In genomic region chr4:88744207-88744606, GRCm38 (mm10) we compare ENCODE assay signal across 23 mouse cellular contexts. TPM values are rescaled to one million over a fixed set of nuclear protein-coding genes. Genes with fewer than 3 reads are reported as not detected.
A peak's percentile ranks its signal among the peaks of the same experiment; 100 is the strongest.
DNase-seq lines count a peak whose midpoint lies in the region; ATAC-seq and TF ChIP-seq lines count a peak whose summit lies in the region.
"Had no signal": no experiment of that assay in that cellular context is flagged by ENCODE, and none has a peak within 500 bp of the region (broad histone marks: within the 10 kb centered on the region; RNA-seq: fewer than 3 reads in every experiment).

No protein-coding gene starts in this region.

- no peak overlapping the region for H3K4me2 ChIP-seq in intestine, postnatal 0 days (replicated peaks; ENCODE audit: low read depth)
- H3K4me2 ChIP-seq in intestine, embryonic 15.5 days (replicated peaks), result no peak overlapping the region
- no peak overlapping the region for H3K4me2 ChIP-seq in CH12.LX (ENCODE audit: insufficient read depth, low read depth, poor library complexity, severe bottlenecking)
- H3K4me2 ChIP-seq in stomach, postnatal 0 days (replicated peaks; ENCODE audit: low read depth), result no peak overlapping the region
- H3K4me2 ChIP-seq: embryonic facial prominence, embryonic 13.5 days; heart, embryonic 12.5 days; liver, embryonic 13.5 days had no signal

- dilution Hi-C loops in CH12.LX (cut with MboI; ENCODE audit: extremely low pct_ligation_motif_present, extremely low pct_unique_long_range_greater_than_20kb, low sequenced_read_pairs), result no loop called here

- no peaks in the 10 kb centered on the region for H3K4me1 ChIP-seq in intestine, postnatal 0 days (replicated peaks; ENCODE audit: control insufficient read depth, insufficient read depth, low read length)
- H3K4me1 ChIP-seq in intestine, embryonic 15.5 days (replicated peaks), result peaks cover 2% of the 10 kb centered on the region; the same call in 1 of the 2 replicates
- no peaks in the 10 kb centered on the region for H3K4me1 ChIP-seq in testis, adult 2 months (ENCODE audit: control insufficient read depth, insufficient read depth, low read length)
- peaks cover 7% of the 10 kb centered on the region in 2 experiments for H3K4me1 ChIP-seq in CH12.LX (ENCODE audit: control insufficient read depth in 1 of 2, insufficient read depth in 2 of 2)
- no peaks in the 10 kb centered on the region for H3K4me1 ChIP-seq in stomach, postnatal 0 days (replicated peaks; ENCODE audit: control insufficient read depth, insufficient read depth)
- H3K4me1 ChIP-seq: embryonic facial prominence, embryonic 13.5 days; heart, embryonic 12.5 days; liver, embryonic 13.5 days had no signal

- in situ Hi-C loops in CH12.LX (cut with MboI; ENCODE audit: low pct_ligation_motif_present, low pct_unique_long_range_greater_than_20kb, low sequenced_read_pairs), result no loop called here

- no peaks in the 10 kb centered on the region for H3K27me3 ChIP-seq in intestine, postnatal 0 days (replicated peaks; ENCODE audit: control insufficient read depth, insufficient read depth, low read length)
- H3K27me3 ChIP-seq in intestine, embryonic 15.5 days (replicated peaks), result no peaks in the 10 kb centered on the region
- no peaks in the 10 kb centered on the region for H3K27me3 ChIP-seq in testis, adult 2 months (ENCODE audit: control insufficient read depth, insufficient read depth, low read length)
- peaks cover 67% of the 10 kb centered on the region for H3K27me3 ChIP-seq in CH12.LX (replicated peaks)
- no peaks in the 10 kb centered on the region for H3K27me3 ChIP-seq in stomach, postnatal 0 days (ENCODE audit: control insufficient read depth, insufficient read depth, low read length)
- H3K27me3 ChIP-seq: embryonic facial prominence, embryonic 13.5 days had no signal

- H3K36me3 ChIP-seq in intestine, postnatal 0 days (ENCODE audit: control insufficient read depth, insufficient read depth), result no peaks in the 10 kb centered on the region
- H3K36me3 ChIP-seq in intestine, embryonic 15.5 days, result no peaks in the 10 kb centered on the region
- no peaks in the 10 kb centered on the region for H3K36me3 ChIP-seq in testis, adult 2 months (ENCODE audit: control insufficient read depth, insufficient read depth, low read length)
- H3K36me3 ChIP-seq in CH12.LX (replicated peaks in 1 of 2; ENCODE audit: control insufficient read depth in 1 of 2, insufficient read depth in 1 of 2, low read length in 1 of 2), result no peaks in the 10 kb centered on the region
- no peaks in the 10 kb centered on the region for H3K36me3 ChIP-seq in stomach, postnatal 0 days (ENCODE audit: control insufficient read depth, insufficient read depth, low read length)
- H3K36me3 ChIP-seq: embryonic facial prominence, embryonic 13.5 days; heart, embryonic 12.5 days; liver, embryonic 13.5 days had no signal

- WGBS in intestine, postnatal 0 days, result 64% methylated on average over 3 of the region's 3 CpGs
- WGBS in intestine, embryonic 15.5 days, result 77% methylated on average over 3 of the region's 3 CpGs
- WGBS in stomach, postnatal 0 days, result 59% methylated on average over 3 of the region's 3 CpGs

- ATAC-seq in intestine, postnatal 0 days, result no peak
- ATAC-seq in intestine, embryonic 15.5 days, result no peak
- no peak for ATAC-seq in stomach, postnatal 0 days (ENCODE audit: low FRiP score, low TSS enrichment)
- ATAC-seq: hindbrain, postnatal 0 days had no signal

- no peak for TF ChIP-seq POLR2A in testis, adult 2 months (IDR thresholded peaks at IDR 0.05; ENCODE audit: control insufficient read depth, low read depth, low read length)
- TF ChIP-seq POLR2A in CH12.LX (IDR thresholded peaks at IDR 0.05; ENCODE audit: low read depth, low read length), result no peak

- peak; percentile 72 for TF ChIP-seq RAD21 in CH12.LX (IDR thresholded peaks at IDR 0.05; ENCODE audit: low read depth, low read length)

- H3K4me3 ChIP-seq in intestine, postnatal 0 days (ENCODE audit: low read depth, low read length), result no peak overlapping the region
- H3K4me3 ChIP-seq in intestine, embryonic 15.5 days (replicated peaks), result no peak overlapping the region
- peak overlapping the region; percentile 68 for H3K4me3 ChIP-seq in testis, adult 2 months (ENCODE audit: control insufficient read depth, low read depth, low read length)
- no peak overlapping the region for H3K4me3 ChIP-seq in CH12.LX (replicated peaks in 1 of 3; ENCODE audit: low read depth in 2 of 3, low read length in 2 of 3, poor library complexity in 1 of 3)
- no peak overlapping the region for H3K4me3 ChIP-seq in stomach, postnatal 0 days (ENCODE audit: low read depth, low read length)
- H3K4me3 ChIP-seq: embryonic facial prominence, embryonic 13.5 days; heart, embryonic 12.5 days; liver, embryonic 13.5 days had no signal

- no peaks in the 10 kb centered on the region for H3K9me3 ChIP-seq in intestine, postnatal 0 days (ENCODE audit: control insufficient read depth)
- H3K9me3 ChIP-seq in intestine, embryonic 15.5 days, result no peaks in the 10 kb centered on the region
- H3K9me3 ChIP-seq in CH12.LX (replicated peaks; ENCODE audit: low read length), result no peaks in the 10 kb centered on the region
- H3K9me3 ChIP-seq in stomach, postnatal 0 days (ENCODE audit: control insufficient read depth, low read length), result no peaks in the 10 kb centered on the region
- H3K9me3 ChIP-seq: embryonic facial prominence, embryonic 13.5 days; heart, embryonic 12.5 days; liver, embryonic 13.5 days had no signal

- TF ChIP-seq CTCF in intestine, postnatal 0 days (IDR thresholded peaks at IDR 0.05; ENCODE audit: low read depth), result peak; percentile 33; the same call in 1 of the 2 replicates
- TF ChIP-seq CTCF in testis, adult 2 months (IDR thresholded peaks at IDR 0.05; ENCODE audit: control insufficient read depth, insufficient read depth, insufficient replicate concordance, low read depth, low read length), result no peak
- TF ChIP-seq CTCF in CH12.LX (conservative IDR thresholded peaks at IDR 0.05 in 1 of 2, IDR thresholded peaks at IDR 0.05 in 1 of 2; ENCODE audit: low read depth in 2 of 2, low read length in 2 of 2), result peak in 1 of 2 experiments; percentile 74; a peak in 2 of 4 replicates
- peak; percentile 38; the same call in 1 of the 2 replicates for TF ChIP-seq CTCF in stomach, postnatal 0 days (IDR thresholded peaks at IDR 0.05; ENCODE audit: low read depth)

- no peak for TF ChIP-seq EP300 in CH12.LX (IDR thresholded peaks at IDR 0.05; ENCODE audit: low read length)
- TF ChIP-seq EP300 in stomach, postnatal 0 days (optimal IDR thresholded peaks at IDR 0.05), result no peak

- no peak for DNase-seq in testis, postnatal 14 days (ENCODE audit: low spot score)
- no peak for DNase-seq in CH12.LX (ENCODE audit: extremely low read depth)
- DNase-seq in stomach, postnatal 0 days (ENCODE audit: low spot score), result no peak
- no peak for DNase-seq in spleen, adult 12 weeks (ENCODE audit: low spot score)
- DNase-seq: adrenal gland, postnatal 14 days; cerebellum, adult 9-10 months; gastrocnemius, postnatal 36 days; layer of hippocampus, postnatal 36 days; left cerebral cortex, postnatal 4 days; liver, embryonic 13.5 days; lung, postnatal 10 days had no signal

- H3K27ac ChIP-seq in intestine, postnatal 0 days (ENCODE audit: low read depth, low read length), result no peak overlapping the region
- no peak overlapping the region for H3K27ac ChIP-seq in intestine, embryonic 15.5 days
- no peak overlapping the region for H3K27ac ChIP-seq in testis, adult 2 months (ENCODE audit: control insufficient read depth, insufficient read depth, low read depth, low read length)
- H3K27ac ChIP-seq in CH12.LX (ENCODE audit: insufficient read depth, low read depth), result no peak overlapping the region
- H3K27ac ChIP-seq in stomach, postnatal 0 days (replicated peaks), result no peak overlapping the region
- H3K27ac ChIP-seq: embryonic facial prominence, embryonic 13.5 days; hindbrain, postnatal 0 days; liver, embryonic 13.5 days had no signal

- no peaks in the 10 kb centered on the region for H3K79me2 ChIP-seq in CH12.LX (replicated peaks; ENCODE audit: control insufficient read depth, extremely low read depth, insufficient read depth, poor library complexity, severe bottlenecking)

- no peak overlapping the region for H3K9ac ChIP-seq in intestine, postnatal 0 days (ENCODE audit: low read depth, low read length)
- H3K9ac ChIP-seq in intestine, embryonic 15.5 days, result no peak overlapping the region
- no peak overlapping the region for H3K9ac ChIP-seq in CH12.LX (ENCODE audit: insufficient read depth, low read depth)
- H3K9ac ChIP-seq in stomach, postnatal 0 days (ENCODE audit: low read length), result no peak overlapping the region
- H3K9ac ChIP-seq: embryonic facial prominence, embryonic 13.5 days; heart, embryonic 12.5 days; liver, embryonic 13.5 days had no signal

RNA-seq across cellular contexts. Expression of gene Gm13271, which starts 10.5 kb away (rescaled TPM):
- not detected in 2 replicates for polyA plus RNA-seq in intestine, postnatal 0 days (2015; fragmentation: Nextera tagmentation; extraction: Ambion mirVana)
- polyA plus RNA-seq in intestine, embryonic 15.5 days (2015; fragmentation: Nextera tagmentation; extraction: Ambion mirVana), result not detected in 2 replicates
- not detected in 2 replicates for polyA plus RNA-seq in testis, adult 2 months (2012; rRNA removed)
- not detected in 2 replicates for total RNA-seq in CH12.LX (2012; rRNA removed)
- not detected in 2 replicates for total RNA-seq in CH12.LX (2014; rRNA removed)
- polyA plus RNA-seq in CH12.LX (2012; ENCODE audit: insufficient read length, low read depth), result not detected in 2 replicates
- polyA plus RNA-seq in stomach, postnatal 0 days (2015; fragmentation: Nextera tagmentation; extraction: Ambion mirVana), result not detected in 2 replicates
- total RNA-seq: adrenal gland, postnatal 14 days; gastrocnemius, postnatal 36 days; hematopoietic stem cell, adult 5-6 weeks; hindbrain, postnatal 0 days; layer of hippocampus, postnatal 36 days; left cerebral cortex, postnatal 4 days; monocyte, adult 5-6 weeks had no signal
- polyA plus RNA-seq: embryonic facial prominence, embryonic 13.5 days; frontal cortex, adult 2 months; heart, embryonic 12.5 days; hindbrain, postnatal 0 days; kidney, embryonic 14.5 days; large intestine, adult 2 months; liver, embryonic 13.5 days; neural tube, embryonic 14.5 days had no signal

RNA-seq across cellular contexts. Expression of gene Gm13283, which starts 15.7 kb away (rescaled TPM):
- 0.20 TPM in 1 of 2 replicates, not detected in the other for polyA plus RNA-seq in intestine, postnatal 0 days (2015; fragmentation: Nextera tagmentation; extraction: Ambion mirVana)
- 0.39 and 0.80 TPM in 2 replicates for polyA plus RNA-seq in intestine, embryonic 15.5 days (2015; fragmentation: Nextera tagmentation; extraction: Ambion mirVana)
- not detected in 2 replicates for polyA plus RNA-seq in testis, adult 2 months (2012; rRNA removed)
- total RNA-seq in CH12.LX (2012; rRNA removed), result not detected in 2 replicates
- not detected in 2 replicates for total RNA-seq in CH12.LX (2014; rRNA removed)
- not detected in 2 replicates for polyA plus RNA-seq in CH12.LX (2012; ENCODE audit: insufficient read length, low read depth)
- 0.21 and 0.24 TPM in 2 replicates for polyA plus RNA-seq in stomach, postnatal 0 days (2015; fragmentation: Nextera tagmentation; extraction: Ambion mirVana)
- total RNA-seq: adrenal gland, postnatal 14 days; gastrocnemius, postnatal 36 days; hematopoietic stem cell, adult 5-6 weeks; hindbrain, postnatal 0 days; layer of hippocampus, postnatal 36 days; left cerebral cortex, postnatal 4 days; monocyte, adult 5-6 weeks had no signal
- polyA plus RNA-seq: frontal cortex, adult 2 months; hindbrain, postnatal 0 days; large intestine, adult 2 months; liver, embryonic 13.5 days; neural tube, embryonic 14.5 days had no signal

RNA-seq across cellular contexts. Expression of gene Klhl9, which starts 21.9 kb away (rescaled TPM):
- polyA plus RNA-seq in intestine, postnatal 0 days (2015; fragmentation: Nextera tagmentation; extraction: Ambion mirVana), result 40.5 and 42.5 TPM in 2 replicates
- 75.3 and 89.4 TPM in 2 replicates for polyA plus RNA-seq in intestine, embryonic 15.5 days (2015; fragmentation: Nextera tagmentation; extraction: Ambion mirVana)
- 5.4 TPM in 2 replicates for polyA plus RNA-seq in testis, adult 2 months (2012; rRNA removed)
- total RNA-seq in CH12.LX (2012; rRNA removed) (40.0 and 42.2 TPM in 2 replicates), CH12.LX (2014; rRNA removed) (51.6 and 55.2 TPM in 2 replicates)
- polyA plus RNA-seq in CH12.LX (2012; ENCODE audit: insufficient read length, low read depth), result 16.1 and 19.1 TPM in 2 replicates
- 39.8 and 40.6 TPM in 2 replicates for polyA plus RNA-seq in stomach, postnatal 0 days (2015; fragmentation: Nextera tagmentation; extraction: Ambion mirVana)

RNA-seq across cellular contexts. Expression of gene Gm26566, which starts 22.6 kb away (rescaled TPM):
- polyA plus RNA-seq in intestine, postnatal 0 days (2015; fragmentation: Nextera tagmentation; extraction: Ambion mirVana), result 0.16 and 0.43 TPM in 2 replicates
- polyA plus RNA-seq in intestine, embryonic 15.5 days (2015; fragmentation: Nextera tagmentation; extraction: Ambion mirVana), result 0.80 and 0.97 TPM in 2 replicates
- polyA plus RNA-seq in testis, adult 2 months (2012; rRNA removed), result 1.1 and 1.7 TPM in 2 replicates
- 10.2 and 11.9 TPM in 2 replicates for total RNA-seq in CH12.LX (2012; rRNA removed)
- not detected in 2 replicates for total RNA-seq in CH12.LX (2014; rRNA removed)
- 0.49 TPM in 1 of 2 replicates, not detected in the other for polyA plus RNA-seq in CH12.LX (2012; ENCODE audit: insufficient read length, low read depth)
- 0.19 and 0.51 TPM in 2 replicates for polyA plus RNA-seq in stomach, postnatal 0 days (2015; fragmentation: Nextera tagmentation; extraction: Ambion mirVana)
- total RNA-seq: hematopoietic stem cell, adult 5-6 weeks; monocyte, adult 5-6 weeks had no signal

RNA-seq across cellular contexts. Expression of gene Gm13290, which starts 29.4 kb away (rescaled TPM):
- 0.13 TPM in 1 of 2 replicates, not detected in the other for polyA plus RNA-seq in intestine, postnatal 0 days (2015; fragmentation: Nextera tagmentation; extraction: Ambion mirVana)
- polyA plus RNA-seq in intestine, embryonic 15.5 days (2015; fragmentation: Nextera tagmentation; extraction: Ambion mirVana), result 0.63 TPM in 1 of 2 replicates, not detected in the other
- not detected in 2 replicates for polyA plus RNA-seq in testis, adult 2 months (2012; rRNA removed)
- total RNA-seq in CH12.LX (2012; rRNA removed), result not detected in 2 replicates
- total RNA-seq in CH12.LX (2014; rRNA removed), result not detected in 2 replicates
- polyA plus RNA-seq in CH12.LX (2012; ENCODE audit: insufficient read length, low read depth), result not detected in 2 replicates
- 0.55 TPM in 1 of 2 replicates, not detected in the other for polyA plus RNA-seq in stomach, postnatal 0 days (2015; fragmentation: Nextera tagmentation; extraction: Ambion mirVana)
- total RNA-seq: adrenal gland, postnatal 14 days; gastrocnemius, postnatal 36 days; hematopoietic stem cell, adult 5-6 weeks; hindbrain, postnatal 0 days; layer of hippocampus, postnatal 36 days; left cerebral cortex, postnatal 4 days; monocyte, adult 5-6 weeks had no signal
- polyA plus RNA-seq: frontal cortex, adult 2 months; hindbrain, postnatal 0 days; large intestine, adult 2 months; liver, embryonic 13.5 days; neural tube, embryonic 14.5 days had no signal
